Mouse (Mus musculus) urinary bladder, adult 2 months (tissue): ENCODE measurements around the gene Cdan1. TPM values are rescaled to one million over a fixed set of nuclear protein-coding genes. Genes with fewer than 3 reads are reported as not detected.
"Not testable (repeated sequence)": the region's sequence is repeated elsewhere in the genome, so short reads cannot be mapped to it uniquely, and the experiment has no call there.

Experiments used
- DNase-seq: peaks from one replicate; pipeline ENCODE4 v3.0.0; 2022; ENCODE audit warnings: low spot score
- polyA plus RNA-seq: library from polyadenylated mRNA; depleted of rRNA; stranded (reverse); fragments of >200 nt; gene quantifications from 2 replicates; pipeline ENCODE4 v1.2.3, GENCODE M21; 2012

Cdan1 gene
- polyA plus RNA-seq, 1 experiment: 13.2 TPM

- no peak for DNase-seq
Observed at GRCm38 (mm10) chr2:120745496-120745895, 104.4 kb downstream of the Cdan1 start.

GRCm38 (mm10) chr2:120731877-120732530, 117.9 kb downstream of the Cdan1 start:
- DNase-seq: no peak

GRCm38 (mm10) chr2:120731167-120731862, 118.6 kb downstream of the Cdan1 start:
- peak; percentile 81 for DNase-seq

- DNase-seq: peak; percentile 36
Observed at GRCm38 (mm10) chr2:120730639-120731166, 119.2 kb downstream of the Cdan1 start.

GRCm38 (mm10) chr2:120729775-120730585, 119.9 kb downstream of the Cdan1 start:
- DNase-seq: no peak

- DNase-seq: no peak
Observed at GRCm38 (mm10) chr2:120724176-120724575, 125.8 kb downstream of the Cdan1 start.

GRCm38 (mm10) chr2:120723621-120724020, 126.3 kb downstream of the Cdan1 start:
- no peak for DNase-seq

GRCm38 (mm10) chr2:120722491-120722890, 127.4 kb downstream of the Cdan1 start:
- no peak for DNase-seq

GRCm38 (mm10) chr2:120721911-120722310, 128.0 kb downstream of the Cdan1 start:
- DNase-seq: no peak

GRCm38 (mm10) chr2:120720821-120721220, 129.1 kb downstream of the Cdan1 start:
- DNase-seq: no peak

- DNase-seq: no peak
Observed at GRCm38 (mm10) chr2:120718496-120718895, 131.4 kb downstream of the Cdan1 start.

GRCm38 (mm10) chr2:120713441-120713840, 136.5 kb downstream of the Cdan1 start:
- DNase-seq: no peak

- no peak for DNase-seq
Observed at GRCm38 (mm10) chr2:120710948-120711347, 139.0 kb downstream of the Cdan1 start.

GRCm38 (mm10) chr2:120710154-120710553, 139.8 kb downstream of the Cdan1 start:
- DNase-seq: no peak

GRCm38 (mm10) chr2:120707041-120707440, 142.9 kb downstream of the Cdan1 start:
- no peak for DNase-seq

- DNase-seq: no peak
Observed at GRCm38 (mm10) chr2:120702675-120703074, 147.3 kb downstream of the Cdan1 start.

GRCm38 (mm10) chr2:120700379-120700885, 149.5 kb downstream of the Cdan1 start:
- no peak for DNase-seq

GRCm38 (mm10) chr2:120697767-120698166, 152.2 kb downstream of the Cdan1 start:
- DNase-seq: no peak

- not testable (repeated sequence) for DNase-seq
Observed at GRCm38 (mm10) chr2:120681151-120681550, 168.8 kb downstream of the Cdan1 start.

- DNase-seq: no peak
Observed at GRCm38 (mm10) chr2:120670253-120670652, 179.7 kb downstream of the Cdan1 start.

GRCm38 (mm10) chr2:120667446-120667845, 182.5 kb downstream of the Cdan1 start:
- no peak for DNase-seq
